Mouse (Mus musculus) ES-E14 (cell line): ENCODE results near the gene Klf2. TPM values are rescaled to one million over a fixed set of nuclear protein-coding genes. Genes with fewer than 3 reads are reported as not detected.

ENCODE experiments used
- DNase-seq: peaks from one replicate; pipeline ENCODE4 v3.0.0-alpha.2; 2013; ENCODE audit warnings: low read depth, low spot score
- H3K27ac ChIP-seq: 2 replicates; pipeline ENCODE4 v1.5.1; 2012; ENCODE audit warnings: low read depth, mild to moderate bottlenecking, low read length, moderate library complexity, mixed read lengths; ENCODE audit not compliant: poor library complexity, insufficient read depth, severe bottlenecking
- H3K36me3 ChIP-seq: 2 replicates; pipeline ENCODE4 v1.6.1; 2012; ENCODE audit warnings: mild to moderate bottlenecking, low read length, moderate library complexity, mixed read lengths; ENCODE audit not compliant: control insufficient read depth, poor library complexity, insufficient read depth, severe bottlenecking
- H3K4me1 ChIP-seq, 2 experiments: fragments of 150-350 bp in 1 of 2; sonication (generic) in 1 of 2; 2 replicates each; pipeline ENCODE4 v1.6.1; 2012; ENCODE audit warnings: low read length in 2 of 2, mild to moderate bottlenecking in 1 of 2, mixed read lengths in 1 of 2; ENCODE audit not compliant: control insufficient read depth in 2 of 2, insufficient read depth in 2 of 2, poor library complexity in 1 of 2
- H3K4me3 ChIP-seq, 2 experiments: fragments of 150-350 bp in 1 of 2; sonication (generic) in 1 of 2; 2 replicates each; pipeline ENCODE4 v1.5.1; 2012; ENCODE audit warnings: low read length in 2 of 2, low read depth in 1 of 2, mild to moderate bottlenecking in 1 of 2, mixed read lengths in 1 of 2; ENCODE audit not compliant: insufficient read depth in 1 of 2, poor library complexity in 1 of 2, severe bottlenecking in 1 of 2
- H3K9ac ChIP-seq: 2 replicates; pipeline ENCODE4 v1.6.1; 2012; ENCODE audit warnings: low read depth, mild to moderate bottlenecking, low read length, mixed read lengths; ENCODE audit not compliant: poor library complexity, insufficient read depth, severe bottlenecking
- H3K9me3 ChIP-seq: fragments of 150-350 bp; sonication (generic); 2 replicates; pipeline ENCODE4 v1.6.1; 2012; ENCODE audit warnings: low read depth, mild to moderate bottlenecking, low read length; ENCODE audit not compliant: control insufficient read depth, insufficient read depth
- CHD2 ChIP-seq: IDR thresholded peaks from 2 replicates; pipeline ENCODE4 v1.6.1; 2014; ENCODE audit warnings: mild to moderate bottlenecking, low read depth, low read length, inconsistent platforms
- HCFC1 ChIP-seq: IDR thresholded peaks from 2 replicates; pipeline ENCODE4 v1.6.1; 2012; ENCODE audit warnings: low read length, inconsistent platforms, borderline replicate concordance; ENCODE audit not compliant: insufficient read depth
- MAFK ChIP-seq: IDR thresholded peaks from 2 replicates; pipeline ENCODE4 v1.6.1; 2014; ENCODE audit warnings: mild to moderate bottlenecking, low read depth, low read length, inconsistent platforms; ENCODE audit not compliant: insufficient read depth
- ZC3H11A ChIP-seq: IDR thresholded peaks from 2 replicates; pipeline ENCODE4 v1.6.1; 2012; ENCODE audit warnings: low read depth, mild to moderate bottlenecking, inconsistent platforms, low read length, borderline replicate concordance
- ZNF384 ChIP-seq: IDR thresholded peaks from 2 replicates; pipeline ENCODE4 v1.6.1; 2012; ENCODE audit warnings: low read depth, low read length, inconsistent platforms
- in situ Hi-C, 2 experiments: fragments of 600-800 bp; cut with MboI; formaldehyde crosslinking; loops; one replicate each; pipeline ENCODE4 v1.15.1; 2025; ENCODE audit warnings: low sequenced_read_pairs in 2 of 2, inconsistent platforms in 1 of 2; ENCODE audit not compliant: unreplicated experiment in 2 of 2
- total RNA-seq: library from RNA; depleted of rRNA; stranded (reverse); fragments of 300-350 nt; gene quantifications from 2 replicates; pipeline ENCODE4 v1.2.3, GENCODE M21; 2012; rRNA removed

Klf2 gene
- total RNA-seq, 1 experiment: 55.0 TPM

DNA sequence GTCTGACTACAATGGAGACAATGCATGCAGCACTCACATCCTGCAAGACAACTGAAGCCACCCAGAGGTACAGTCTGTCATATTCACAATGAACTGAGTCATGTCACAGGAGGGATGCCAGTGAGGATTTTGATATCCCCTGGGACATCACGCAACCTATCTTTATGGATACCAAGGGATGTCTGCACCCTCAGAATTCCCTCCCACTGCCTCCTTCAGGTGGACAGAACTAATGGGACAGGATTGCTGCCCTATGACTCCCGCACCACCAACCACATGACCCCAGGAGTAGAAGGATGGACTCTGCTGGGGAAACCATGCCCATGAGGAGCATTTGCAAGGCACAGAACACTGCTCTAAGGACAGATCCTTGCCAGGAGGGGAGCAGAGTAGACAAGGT lies 47.6 kb downstream of the Klf2 start:
- Histone ChIP-seq H3K36me3 (peaks cover 57% of the 10 kb centered on the region), H3K9ac (no peak overlapping the region), H3K9me3 (no peaks in the 10 kb centered on the region), H3K4me1 (peaks cover 2 to 7% of the 10 kb centered on the region in 2 experiments; a peak in 1 of 4 replicates), H3K27ac (no peak overlapping the region), H3K4me3 (no peak overlapping the region)
- no peak for DNase-seq
- TF ChIP-seq CHD2 (no peak), MAFK (no peak), ZNF384 (no peak), HCFC1 (no peak), ZC3H11A (no peak)
- in situ Hi-C loops: loop anchor here (5.0 to 10.0 kb wide), 2 partner anchors 99 to 102 kb away; no protein-coding TSS in a partner anchor

Other genes with a start within 250 kb of the Klf2 start
- gene Olfr373, start 235.9 kb upstream of the Klf2 start, total RNA-seq: 0.13 TPM in 1 of 2 replicates, not detected in the other
- 0.48 and 0.54 TPM in 2 replicates for gene Olfr374, start 212.0 kb upstream of the Klf2 start, total RNA-seq
- 72.9 and 146 TPM in 2 replicates for gene Tpm4, start 184.1 kb upstream of the Klf2 start, total RNA-seq
- gene Rab8a, start 157.8 kb upstream of the Klf2 start, total RNA-seq: 54.0 and 73.2 TPM in 2 replicates
- gene Hsh2d, start 129.4 kb upstream of the Klf2 start, total RNA-seq: 0.42 and 0.45 TPM in 2 replicates
- 0.31 and 0.37 TPM in 2 replicates for gene Cib3, start 106.2 kb upstream of the Klf2 start, total RNA-seq
- gene Gm11034, start 105.4 kb upstream of the Klf2 start, total RNA-seq: not detected in 2 replicates
- gene Fam32a, start 99.3 kb upstream of the Klf2 start, total RNA-seq: 28.2 and 41.6 TPM in 2 replicates
- 15.9 and 21.2 TPM in 2 replicates for gene Ap1m1, start 79.0 kb upstream of the Klf2 start, total RNA-seq
- 13.0 and 21.2 TPM in 2 replicates for gene Gm10282, start 13.8 kb upstream of the Klf2 start, total RNA-seq
- gene Eps15l1, start 102.4 kb downstream of the Klf2 start, total RNA-seq: 39.5 and 41.7 TPM in 2 replicates
- gene Calr3, start 124.8 kb downstream of the Klf2 start, total RNA-seq: 3.1 and 3.2 TPM in 2 replicates
- 8.1 and 9.0 TPM in 2 replicates for gene 1700030K09Rik, start 124.8 kb downstream of the Klf2 start, total RNA-seq
- 55.1 and 60.5 TPM in 2 replicates for gene Cherp, start 156.2 kb downstream of the Klf2 start, total RNA-seq
- gene Slc35e1, start 173.6 kb downstream of the Klf2 start, total RNA-seq: 91.1 and 97.0 TPM in 2 replicates
- 13.6 and 15.3 TPM in 2 replicates for gene Med26, start 229.2 kb downstream of the Klf2 start, total RNA-seq